Mouse (Mus musculus): Measurements from ENCODE around the gene Prtn3. TPM values are rescaled to one million over a fixed set of nuclear protein-coding genes. Genes with fewer than 3 reads are reported as not detected.
"Not testable (repeated sequence)": the region's sequence is repeated elsewhere in the genome, so short reads cannot be mapped to it uniquely, and the experiment has no call there.

The Prtn3 gene
- polyA plus RNA-seq, 1 experiment from 2014 or later = 0.86 TPM

- no peak overlapping the region; the same call in 1 of the 2 replicates for H3K9ac ChIP-seq (ENCODE audit: low read length)
These were observed 10.2 kb downstream of the Prtn3 start for GRCm38 (mm10) chr10:79884446-79884845.

GRCm38 (mm10) chr10:79884938-79885337, 10.7 kb downstream of the Prtn3 start:
- H3K27me3 ChIP-seq (ENCODE audit: control insufficient read depth, insufficient read depth, low read length); H3K36me3 ChIP-seq (ENCODE audit: control insufficient read depth, insufficient read depth, low read length); H3K27ac ChIP-seq (replicated peaks); DNase-seq (ENCODE audit: low spot score); ATAC-seq (ENCODE audit: low FRiP score, low TSS enrichment); H3K4me1 ChIP-seq (replicated peaks; ENCODE audit: control insufficient read depth, insufficient read depth); H3K4me2 ChIP-seq (replicated peaks; ENCODE audit: low read depth); H3K9ac ChIP-seq (ENCODE audit: low read length); H3K4me3 ChIP-seq (ENCODE audit: low read depth, low read length); H3K9me3 ChIP-seq (ENCODE audit: control insufficient read depth, low read length): not testable (repeated sequence)
- 65% methylated on average over 3 of the region's 3 CpGs for WGBS

More at GRCm38 (mm10) chr10:79884446-79884845, 10.2 kb downstream of the Prtn3 start:
- H3K27me3 ChIP-seq (ENCODE audit: control insufficient read depth, insufficient read depth, low read length) = no peaks in the 10 kb centered on the region
- no peaks in the 10 kb centered on the region for H3K9me3 ChIP-seq (ENCODE audit: control insufficient read depth, low read length)
- DNase-seq (ENCODE audit: low spot score) (no peak), ATAC-seq (ENCODE audit: low FRiP score, low TSS enrichment) (no peak)
- no peaks in the 10 kb centered on the region for H3K36me3 ChIP-seq (ENCODE audit: control insufficient read depth, insufficient read depth, low read length)
- H3K4me2 ChIP-seq (replicated peaks; ENCODE audit: low read depth) = no peak overlapping the region
- H3K4me1 ChIP-seq (replicated peaks; ENCODE audit: control insufficient read depth, insufficient read depth) = no peaks in the 10 kb centered on the region; the same call in none of the 2 replicates
- H3K27ac ChIP-seq (replicated peaks) = no peak overlapping the region
- TF ChIP-seq CTCF (IDR thresholded peaks at IDR 0.05; ENCODE audit: low read depth) (no peak), EP300 (optimal IDR thresholded peaks at IDR 0.05) (no peak)
- no peak overlapping the region for H3K4me3 ChIP-seq (ENCODE audit: low read depth, low read length)
- WGBS = 46% methylated on average over 3 of the region's 4 CpGs

- TF ChIP-seq CTCF (IDR thresholded peaks at IDR 0.05; ENCODE audit: low read depth) = no peak
- Histone ChIP-seq H3K4me3 (ENCODE audit: low read depth, low read length) (no peak within 1 kb of the TSS), H3K9ac (ENCODE audit: low read length) (no peak within 1 kb of the TSS), H3K4me1 (replicated peaks; ENCODE audit: control insufficient read depth, insufficient read depth) (no peaks in the 10 kb centered on the region; the same call in none of the 2 replicates), H3K4me2 (replicated peaks; ENCODE audit: low read depth) (no peak within 1 kb of the TSS), H3K27ac (replicated peaks) (no peak within 1 kb of the TSS), H3K9me3 (ENCODE audit: control insufficient read depth, low read length) (no peaks in the 10 kb centered on the region), H3K27me3 (ENCODE audit: control insufficient read depth, insufficient read depth, low read length) (no peaks in the 10 kb centered on the region), H3K36me3 (ENCODE audit: control insufficient read depth, insufficient read depth, low read length) (no peaks in the 10 kb centered on the region)
- ATAC-seq (ENCODE audit: low FRiP score, low TSS enrichment) (no peak), DNase-seq (ENCODE audit: low spot score) (no peak)
- WGBS = 84% methylated on average over 6 of the region's 6 CpGs
These were observed 11.8 kb downstream of the Prtn3 start, which contains the start of gene Elane for GRCm38 (mm10) chr10:79886054-79886453. Gene Elane (plus strand): TSS chr10:79886247.

GRCm38 (mm10) chr10:79886611-79887010, 12.3 kb downstream of the Prtn3 start:
- H3K36me3 ChIP-seq (ENCODE audit: control insufficient read depth, insufficient read depth, low read length) = no peaks in the 10 kb centered on the region
- DNase-seq (ENCODE audit: low spot score) = no peak
- H3K4me1 ChIP-seq (replicated peaks; ENCODE audit: control insufficient read depth, insufficient read depth) = no peaks in the 10 kb centered on the region; the same call in none of the 2 replicates
- 69% methylated on average over 8 of the region's 8 CpGs for WGBS
- no peak overlapping the region for H3K4me3 ChIP-seq (ENCODE audit: low read depth, low read length)
- H3K9ac ChIP-seq (ENCODE audit: low read length) = no peak overlapping the region
- H3K27me3 ChIP-seq (ENCODE audit: control insufficient read depth, insufficient read depth, low read length) = no peaks in the 10 kb centered on the region
- no peak for ATAC-seq (ENCODE audit: low FRiP score, low TSS enrichment)
- no peak overlapping the region for H3K27ac ChIP-seq (replicated peaks)
- no peak overlapping the region for H3K4me2 ChIP-seq (replicated peaks; ENCODE audit: low read depth)
- TF ChIP-seq CTCF (IDR thresholded peaks at IDR 0.05; ENCODE audit: low read depth) (no peak), EP300 (optimal IDR thresholded peaks at IDR 0.05) (no peak)
- H3K9me3 ChIP-seq (ENCODE audit: control insufficient read depth, low read length) = no peaks in the 10 kb centered on the region

GRCm38 (mm10) chr10:79889386-79889785, 15.1 kb downstream of the Prtn3 start:
- no peak for ATAC-seq (ENCODE audit: low FRiP score, low TSS enrichment)
- WGBS = 41% methylated on average over 2 of the region's 2 CpGs
- H3K36me3 ChIP-seq (ENCODE audit: control insufficient read depth, insufficient read depth, low read length) = 0 out of 2 replicates have a peak, but pooled peaks cover 2% of the 10 kb centered on the region
- no peak overlapping the region for H3K27ac ChIP-seq (replicated peaks)
- H3K9me3 ChIP-seq (ENCODE audit: control insufficient read depth, low read length) = no peaks in the 10 kb centered on the region
- TF ChIP-seq EP300 (optimal IDR thresholded peaks at IDR 0.05) = no peak
- TF ChIP-seq CTCF (IDR thresholded peaks at IDR 0.05; ENCODE audit: low read depth) = no peak
- H3K4me1 ChIP-seq (replicated peaks; ENCODE audit: control insufficient read depth, insufficient read depth) = no peaks in the 10 kb centered on the region; the same call in 1 of the 2 replicates
- DNase-seq (ENCODE audit: low spot score) = no peak
- H3K4me3 ChIP-seq (ENCODE audit: low read depth, low read length) = no peak overlapping the region
- no peaks in the 10 kb centered on the region for H3K27me3 ChIP-seq (ENCODE audit: control insufficient read depth, insufficient read depth, low read length)
- no peak overlapping the region for H3K4me2 ChIP-seq (replicated peaks; ENCODE audit: low read depth)
- H3K9ac ChIP-seq (ENCODE audit: low read length) = no peak overlapping the region

- TF ChIP-seq EP300 (optimal IDR thresholded peaks at IDR 0.05) (no peak), CTCF (IDR thresholded peaks at IDR 0.05; ENCODE audit: low read depth) (no peak)
- 41% methylated on average over 5 of the region's 5 CpGs for WGBS
- Histone ChIP-seq H3K4me2 (replicated peaks; ENCODE audit: low read depth) (no peak within 1 kb of the TSS), H3K27ac (replicated peaks) (no peak within 1 kb of the TSS), H3K27me3 (ENCODE audit: control insufficient read depth, insufficient read depth, low read length) (no peaks in the 10 kb centered on the region), H3K36me3 (ENCODE audit: control insufficient read depth, insufficient read depth, low read length) (peaks cover 6% of the 10 kb centered on the region), H3K9me3 (ENCODE audit: control insufficient read depth, low read length) (no peaks in the 10 kb centered on the region), H3K9ac (ENCODE audit: low read length) (no peak within 1 kb of the TSS), H3K4me3 (ENCODE audit: low read depth, low read length) (no peak within 1 kb of the TSS), H3K4me1 (replicated peaks; ENCODE audit: control insufficient read depth, insufficient read depth) (no peaks in the 10 kb centered on the region)
- ATAC-seq (ENCODE audit: low FRiP score, low TSS enrichment) = no peak
- no peak for DNase-seq (ENCODE audit: low spot score)
These were observed 16.4 kb downstream of the Prtn3 start, which contains the start of gene Cfd for GRCm38 (mm10) chr10:79890670-79891069. Gene Cfd (plus strand): TSS chr10:79890853.

Data from stomach, postnatal 0 days (tissue).